Mouse (Mus musculus): ENCODE measurements around the gene Zfp825. TPM values are rescaled to one million over a fixed set of nuclear protein-coding genes. Genes with fewer than 3 reads are reported as not detected.
"Not testable (repeated sequence)": the region's sequence is repeated elsewhere in the genome, so short reads cannot be mapped to it uniquely, and the experiment has no call there.

Zfp825 gene
- polyA plus RNA-seq (2014; fragmentation: Nextera tagmentation; extraction: Ambion mirVana), result 16.0 and 19.2 TPM in 2 replicates

DNA sequence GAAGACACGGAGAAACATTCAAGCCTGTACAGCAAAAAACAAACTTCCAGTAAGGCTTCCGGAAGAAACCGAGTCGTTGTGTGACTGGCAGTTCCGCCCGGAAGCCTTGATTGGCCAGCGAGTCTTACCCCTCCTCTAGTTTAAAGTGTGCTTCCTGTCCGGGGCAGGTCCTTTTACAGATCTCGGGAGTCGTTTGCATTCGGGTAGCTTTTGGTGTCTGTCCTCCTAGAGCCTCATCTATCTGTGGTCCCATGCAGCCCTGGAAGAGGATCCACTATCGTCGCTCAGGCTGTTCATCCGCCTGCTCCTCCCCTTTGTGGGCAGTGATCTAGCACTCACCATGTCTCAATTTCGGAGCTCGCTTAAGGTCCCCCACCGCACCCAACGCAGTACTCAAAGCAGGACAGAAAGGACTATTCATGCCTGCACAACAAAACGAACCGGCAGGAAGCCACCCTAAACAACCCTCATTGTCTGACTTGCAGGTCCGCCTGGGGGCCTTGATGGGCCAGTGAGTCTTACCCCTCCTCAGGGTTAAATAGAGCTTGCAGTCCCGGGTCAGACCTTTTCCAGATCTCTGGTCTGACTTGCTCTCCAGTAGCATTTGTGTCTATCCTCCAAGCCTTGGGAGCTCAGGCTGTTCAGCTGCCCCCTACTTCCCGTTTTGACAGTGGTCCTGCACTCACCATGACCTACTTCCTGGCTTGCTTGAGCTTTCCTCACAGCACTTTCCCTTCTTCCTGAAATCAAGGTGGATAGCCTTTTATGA, at the start of gene Zfp825:
Zfp825 (minus strand) TSS at position 82 of the 769 bp plus-strand sequence.
- H3K9me3 ChIP-seq (ENCODE audit: control insufficient read depth, low read length), result no peaks in the 10 kb centered on the region
- no peaks in the 10 kb centered on the region for H3K27me3 ChIP-seq (replicated peaks; ENCODE audit: control insufficient read depth, insufficient read depth, low read length)
- H3K27ac ChIP-seq (replicated peaks; ENCODE audit: low read depth, low read length), result peak within 1 kb of the TSS; percentile 83
- H3K4me2 ChIP-seq (ENCODE audit: low read depth, low read length), result peak within 1 kb of the TSS; percentile 74
- peak within 1 kb of the TSS; percentile 73 for H3K9ac ChIP-seq (ENCODE audit: low read depth, low read length)
- WGBS, result 0% methylated on average over 23 of the region's 23 CpGs
- no peaks in the 10 kb centered on the region for H3K36me3 ChIP-seq (ENCODE audit: control insufficient read depth, insufficient read depth, low read length)
- H3K4me3 ChIP-seq (ENCODE audit: low read depth, low read length), result peak within 1 kb of the TSS; percentile 60
- ATAC-seq (ENCODE audit: low read depth), result peak; percentile 98
- H3K4me1 ChIP-seq (ENCODE audit: control insufficient read depth, insufficient read depth, low read length), result no peaks in the 10 kb centered on the region
- DNase-seq (ENCODE audit: low spot score), result peak; percentile 94

DNA sequence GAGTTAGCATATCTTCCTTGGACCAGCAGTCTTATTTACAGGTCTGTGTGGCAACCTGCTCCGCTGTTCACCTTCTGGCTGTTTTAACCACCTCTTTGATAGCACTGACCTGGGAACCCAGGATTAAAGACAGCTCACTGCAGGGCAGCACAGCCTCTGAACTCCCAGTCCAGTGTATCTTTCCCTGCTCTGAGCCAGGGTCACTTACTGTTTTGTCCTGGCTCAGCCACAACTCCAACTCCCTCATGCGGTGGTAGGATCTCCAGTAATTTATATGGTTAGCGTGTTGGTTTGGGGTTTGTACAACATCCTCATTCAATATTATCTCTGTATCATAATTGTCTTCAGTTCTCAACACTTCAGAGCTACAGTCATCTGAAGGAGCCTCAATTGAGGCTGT, 41.6 kb upstream of the Zfp825 start:
- not testable (repeated sequence) for H3K4me1 ChIP-seq (ENCODE audit: control insufficient read depth, insufficient read depth, low read length); ATAC-seq (ENCODE audit: low read depth); H3K9ac ChIP-seq (ENCODE audit: low read depth, low read length); H3K9me3 ChIP-seq (ENCODE audit: control insufficient read depth, low read length); DNase-seq (ENCODE audit: low spot score); H3K4me3 ChIP-seq (ENCODE audit: low read depth, low read length); H3K27me3 ChIP-seq (replicated peaks; ENCODE audit: control insufficient read depth, insufficient read depth, low read length); H3K27ac ChIP-seq (replicated peaks; ENCODE audit: low read depth, low read length); H3K36me3 ChIP-seq (ENCODE audit: control insufficient read depth, insufficient read depth, low read length); H3K4me2 ChIP-seq (ENCODE audit: low read depth, low read length)
- WGBS, result 88% methylated on average over 3 of the region's 3 CpGs

DNA sequence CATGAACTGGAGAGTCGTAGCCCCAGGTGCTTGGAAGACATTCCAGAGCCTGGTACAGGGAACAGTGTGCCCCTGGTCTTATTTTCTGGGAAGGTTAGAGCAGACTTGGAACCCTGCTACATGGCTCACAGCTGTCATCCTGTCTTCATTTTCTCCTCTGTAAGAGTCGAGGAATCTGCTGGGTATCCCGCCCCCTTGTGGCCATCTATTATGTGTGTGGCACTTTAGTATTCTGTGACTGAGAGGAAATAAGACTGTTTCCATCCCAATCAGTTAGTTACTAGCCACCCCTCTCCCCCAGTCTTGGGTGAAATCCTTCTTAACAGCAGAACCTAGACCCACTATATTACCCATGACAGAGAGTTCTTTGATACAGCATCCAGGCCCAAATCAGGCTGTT, 41.1 kb upstream of the Zfp825 start:
- H3K9ac ChIP-seq (ENCODE audit: low read depth, low read length); H3K4me1 ChIP-seq (ENCODE audit: control insufficient read depth, insufficient read depth, low read length); H3K4me3 ChIP-seq (ENCODE audit: low read depth, low read length); H3K9me3 ChIP-seq (ENCODE audit: control insufficient read depth, low read length); H3K4me2 ChIP-seq (ENCODE audit: low read depth, low read length); H3K27me3 ChIP-seq (replicated peaks; ENCODE audit: control insufficient read depth, insufficient read depth, low read length); H3K27ac ChIP-seq (replicated peaks; ENCODE audit: low read depth, low read length); H3K36me3 ChIP-seq (ENCODE audit: control insufficient read depth, insufficient read depth, low read length): not testable (repeated sequence)
- peak; percentile 72 for DNase-seq (ENCODE audit: low spot score)
- peak; percentile 71; the same call in 1 of the 2 replicates for ATAC-seq (ENCODE audit: low read depth)
- 6% methylated on average over 3 of the region's 3 CpGs for WGBS

DNA sequence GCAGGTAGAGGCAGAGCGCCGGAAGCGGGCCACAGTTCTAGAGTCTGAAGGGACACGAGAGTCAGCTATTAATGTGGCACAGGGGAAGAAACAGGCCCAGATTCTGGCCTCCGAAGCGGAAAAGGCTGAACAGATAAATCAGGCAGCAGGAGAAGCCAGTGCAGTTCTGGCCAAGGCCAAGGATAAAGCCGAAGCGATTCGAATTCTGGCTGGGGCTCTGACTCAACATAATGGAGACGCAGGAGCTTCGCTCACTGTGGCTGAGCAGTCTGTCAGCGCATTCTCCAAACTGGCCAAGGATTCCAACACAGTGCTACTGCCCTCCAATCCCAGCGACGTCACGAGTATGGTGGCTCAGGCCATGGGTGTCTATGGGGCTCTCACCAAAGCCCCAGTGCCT, 40.3 kb upstream of the Zfp825 start:
- no peak for DNase-seq (ENCODE audit: low spot score)
- no peak for ATAC-seq (ENCODE audit: low read depth)
- Histone ChIP-seq H3K27ac (replicated peaks; ENCODE audit: low read depth, low read length) (no peak overlapping the region), H3K4me3 (ENCODE audit: low read depth, low read length) (no peak overlapping the region), H3K4me2 (ENCODE audit: low read depth, low read length) (no peak overlapping the region), H3K9ac (ENCODE audit: low read depth, low read length) (no peak overlapping the region), H3K27me3 (replicated peaks; ENCODE audit: control insufficient read depth, insufficient read depth, low read length) (no peaks in the 10 kb centered on the region), H3K9me3 (ENCODE audit: control insufficient read depth, low read length) (peaks cover 4% of the 10 kb centered on the region; the same call in 1 of the 2 replicates), H3K36me3 (ENCODE audit: control insufficient read depth, insufficient read depth, low read length) (no peaks in the 10 kb centered on the region), H3K4me1 (ENCODE audit: control insufficient read depth, insufficient read depth, low read length) (no peaks in the 10 kb centered on the region)
- WGBS, result 92% methylated on average over 15 of the region's 15 CpGs

DNA sequence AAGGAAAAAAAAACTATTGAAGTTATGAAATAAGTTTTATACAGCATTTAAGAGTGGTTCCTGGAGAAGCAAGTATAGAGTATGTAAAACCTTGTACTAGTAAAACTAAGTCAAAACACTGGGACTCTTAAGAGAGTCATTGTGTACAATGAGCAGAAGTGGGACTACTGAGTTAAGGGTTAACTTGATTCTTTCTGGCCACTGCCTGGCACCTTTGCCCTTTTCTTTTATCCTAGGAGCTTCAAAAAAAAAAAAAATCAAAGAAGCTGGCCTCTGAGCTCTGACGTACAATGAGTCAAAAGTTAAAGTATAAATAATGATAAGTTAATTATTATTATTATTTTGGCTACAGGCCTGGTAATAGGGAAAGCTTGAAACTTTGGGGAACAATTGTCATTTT, 37.5 kb upstream of the Zfp825 start:
- 29% methylated on average over 1 of the region's 1 CpGs for WGBS
- not testable (repeated sequence) for ATAC-seq (ENCODE audit: low read depth)

DNA sequence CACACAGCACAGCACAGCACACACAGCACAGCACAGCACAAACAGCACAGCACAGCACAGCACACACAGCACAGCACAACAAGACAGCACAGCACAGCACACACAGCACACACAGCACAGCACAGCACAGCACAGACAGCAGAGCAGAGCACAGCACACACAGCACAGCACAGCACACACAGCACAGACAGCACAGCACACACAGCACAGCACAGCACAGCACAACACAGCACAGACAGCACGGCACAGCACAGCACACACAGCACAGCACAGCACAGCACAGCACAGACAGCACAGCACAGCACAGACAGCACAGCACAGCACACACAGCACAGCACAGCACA, 35.6 kb upstream of the Zfp825 start:
- WGBS, result 30% methylated on average over 1 of the region's 1 CpGs

More for the DNA sequence above, 37.5 kb upstream of the Zfp825 start:
- not testable (repeated sequence) for H3K4me3 ChIP-seq (ENCODE audit: low read depth, low read length); H3K36me3 ChIP-seq (ENCODE audit: control insufficient read depth, insufficient read depth, low read length); H3K9ac ChIP-seq (ENCODE audit: low read depth, low read length); H3K27me3 ChIP-seq (replicated peaks; ENCODE audit: control insufficient read depth, insufficient read depth, low read length); H3K4me2 ChIP-seq (ENCODE audit: low read depth, low read length); H3K4me1 ChIP-seq (ENCODE audit: control insufficient read depth, insufficient read depth, low read length); H3K27ac ChIP-seq (replicated peaks; ENCODE audit: low read depth, low read length); DNase-seq (ENCODE audit: low spot score); H3K9me3 ChIP-seq (ENCODE audit: control insufficient read depth, low read length)

DNA sequence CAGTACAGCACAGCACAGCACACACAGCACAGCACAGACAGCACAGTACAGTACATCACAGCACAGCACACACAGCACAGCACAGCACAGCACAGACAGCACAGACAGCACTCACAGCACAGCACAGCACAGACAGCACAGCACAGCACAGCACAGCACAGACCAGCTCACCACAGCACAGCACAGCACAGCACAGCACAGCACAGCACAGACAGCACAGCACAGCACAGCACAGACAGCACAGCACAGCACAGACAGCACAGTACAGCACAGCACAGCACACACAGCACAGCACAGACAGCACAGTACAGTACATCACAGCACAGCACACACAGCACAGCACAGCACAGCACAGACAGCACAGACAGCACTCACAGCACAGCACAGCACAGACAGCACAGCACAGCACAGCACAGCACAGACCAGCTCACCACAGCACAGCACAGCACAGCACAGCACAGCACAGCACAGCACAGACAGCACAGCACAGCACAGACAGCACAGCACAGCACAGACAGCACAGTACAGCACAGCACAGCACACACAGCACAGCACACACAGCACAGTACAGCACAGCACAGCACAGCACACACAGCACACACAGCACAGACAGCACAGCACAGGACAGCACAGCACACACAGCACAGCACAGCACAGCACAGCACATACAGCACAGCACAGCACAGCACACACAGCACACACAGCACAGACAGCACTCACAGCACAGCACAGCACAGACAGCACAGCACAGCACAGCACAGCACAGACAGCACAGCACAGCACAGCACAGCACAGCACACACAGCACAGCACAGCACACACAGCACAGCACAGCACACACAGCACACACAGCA, 35.0 kb upstream of the Zfp825 start:
- not testable (repeated sequence) for H3K9me3 ChIP-seq (ENCODE audit: control insufficient read depth, low read length); H3K36me3 ChIP-seq (ENCODE audit: control insufficient read depth, insufficient read depth, low read length); H3K4me3 ChIP-seq (ENCODE audit: low read depth, low read length); H3K27me3 ChIP-seq (replicated peaks; ENCODE audit: control insufficient read depth, insufficient read depth, low read length); H3K4me1 ChIP-seq (ENCODE audit: control insufficient read depth, insufficient read depth, low read length); DNase-seq (ENCODE audit: low spot score); H3K27ac ChIP-seq (replicated peaks; ENCODE audit: low read depth, low read length); H3K9ac ChIP-seq (ENCODE audit: low read depth, low read length); H3K4me2 ChIP-seq (ENCODE audit: low read depth, low read length)
- 0 out of 2 replicates have a peak, but pooled peaks have one; percentile 4 for ATAC-seq (ENCODE audit: low read depth)

More for the DNA sequence above, 35.6 kb upstream of the Zfp825 start:
- not testable (repeated sequence) for H3K36me3 ChIP-seq (ENCODE audit: control insufficient read depth, insufficient read depth, low read length); H3K27me3 ChIP-seq (replicated peaks; ENCODE audit: control insufficient read depth, insufficient read depth, low read length); H3K9ac ChIP-seq (ENCODE audit: low read depth, low read length); DNase-seq (ENCODE audit: low spot score); H3K4me1 ChIP-seq (ENCODE audit: control insufficient read depth, insufficient read depth, low read length); H3K4me2 ChIP-seq (ENCODE audit: low read depth, low read length); H3K4me3 ChIP-seq (ENCODE audit: low read depth, low read length); H3K9me3 ChIP-seq (ENCODE audit: control insufficient read depth, low read length); H3K27ac ChIP-seq (replicated peaks; ENCODE audit: low read depth, low read length)
- 0 out of 2 replicates have a peak, but pooled peaks have one; percentile 9 for ATAC-seq (ENCODE audit: low read depth)

DNA sequence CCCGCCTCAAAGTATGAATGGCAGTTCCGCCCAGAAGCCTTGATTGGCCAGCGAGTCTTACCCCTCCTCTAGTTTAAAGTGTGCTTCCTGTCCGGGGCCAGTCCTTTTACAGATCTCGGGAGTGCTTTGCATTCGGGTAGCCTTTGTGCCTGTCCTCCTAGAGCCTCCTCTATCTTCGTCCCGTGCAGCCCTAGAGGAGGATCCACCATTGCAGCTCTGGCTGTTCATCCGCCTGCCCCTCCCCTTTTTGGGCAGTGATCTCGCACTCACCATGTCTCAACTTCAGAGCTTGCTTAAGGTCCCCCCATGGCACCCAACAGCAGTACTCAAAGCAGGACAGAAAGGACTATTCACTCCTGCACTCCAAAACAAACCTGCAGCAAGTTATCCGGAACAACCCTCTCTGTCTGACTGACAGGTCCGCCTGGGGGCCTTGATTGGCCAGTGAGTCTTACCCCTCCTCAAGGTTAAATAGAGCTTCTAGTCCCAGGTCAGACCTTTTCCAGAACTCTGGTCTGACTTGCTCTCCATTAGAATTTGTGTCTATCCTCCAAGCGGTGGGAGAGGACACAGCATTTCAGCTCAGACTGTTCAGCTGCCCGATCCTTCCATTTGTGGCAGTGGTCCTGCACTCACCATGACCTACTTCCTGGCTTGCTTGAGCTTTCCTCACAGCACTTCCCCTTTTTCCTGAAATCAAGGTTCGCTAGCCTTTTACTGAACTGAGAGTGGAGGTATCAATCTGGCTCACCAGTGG, 28.9 kb upstream of the Zfp825 start:
- H3K27me3 ChIP-seq (replicated peaks; ENCODE audit: control insufficient read depth, insufficient read depth, low read length), result no peaks in the 10 kb centered on the region
- WGBS, result 3% methylated on average over 15 of the region's 15 CpGs
- peak overlapping the region; percentile 68 for H3K9ac ChIP-seq (ENCODE audit: low read depth, low read length)
- no peaks in the 10 kb centered on the region for H3K9me3 ChIP-seq (ENCODE audit: control insufficient read depth, low read length)
- DNase-seq (ENCODE audit: low spot score) (peak; percentile 92), ATAC-seq (ENCODE audit: low read depth) (peak; percentile 99)
- no peaks in the 10 kb centered on the region for H3K36me3 ChIP-seq (ENCODE audit: control insufficient read depth, insufficient read depth, low read length)
- peak overlapping the region; percentile 50 for H3K4me3 ChIP-seq (ENCODE audit: low read depth, low read length)
- peak overlapping the region; percentile 69 for H3K4me2 ChIP-seq (ENCODE audit: low read depth, low read length)
- no peaks in the 10 kb centered on the region for H3K4me1 ChIP-seq (ENCODE audit: control insufficient read depth, insufficient read depth, low read length)
- H3K27ac ChIP-seq (replicated peaks; ENCODE audit: low read depth, low read length), result peak overlapping the region; percentile 91
